Mouse (Mus musculus) layer of hippocampus, adult 18-20 months (tissue): Measurements from ENCODE around the gene Slc25a39. TPM values are rescaled to one million over a fixed set of nuclear protein-coding genes. Genes with fewer than 3 reads are reported as not detected.
A peak's percentile ranks its signal among the peaks of the same experiment; 100 is the strongest.
"Not testable (repeated sequence)": the region's sequence is repeated elsewhere in the genome, so short reads cannot be mapped to it uniquely, and the experiment has no call there.

ENCODE experiments used
- DNase-seq, 2 experiments: peaks; one replicate each; pipeline ENCODE4 v3.0.0; 2022; ENCODE audit warnings: low spot score in 2 of 2
- total RNA-seq, 2 experiments: library from RNA; stranded (reverse); gene quantifications; 2 replicates each; pipeline ENCODE4 v1.2.3; 2021

The Slc25a39 gene
- total RNA-seq, 2 experiments from 2014 or later, result 62.9 to 64.5 TPM

DNA sequence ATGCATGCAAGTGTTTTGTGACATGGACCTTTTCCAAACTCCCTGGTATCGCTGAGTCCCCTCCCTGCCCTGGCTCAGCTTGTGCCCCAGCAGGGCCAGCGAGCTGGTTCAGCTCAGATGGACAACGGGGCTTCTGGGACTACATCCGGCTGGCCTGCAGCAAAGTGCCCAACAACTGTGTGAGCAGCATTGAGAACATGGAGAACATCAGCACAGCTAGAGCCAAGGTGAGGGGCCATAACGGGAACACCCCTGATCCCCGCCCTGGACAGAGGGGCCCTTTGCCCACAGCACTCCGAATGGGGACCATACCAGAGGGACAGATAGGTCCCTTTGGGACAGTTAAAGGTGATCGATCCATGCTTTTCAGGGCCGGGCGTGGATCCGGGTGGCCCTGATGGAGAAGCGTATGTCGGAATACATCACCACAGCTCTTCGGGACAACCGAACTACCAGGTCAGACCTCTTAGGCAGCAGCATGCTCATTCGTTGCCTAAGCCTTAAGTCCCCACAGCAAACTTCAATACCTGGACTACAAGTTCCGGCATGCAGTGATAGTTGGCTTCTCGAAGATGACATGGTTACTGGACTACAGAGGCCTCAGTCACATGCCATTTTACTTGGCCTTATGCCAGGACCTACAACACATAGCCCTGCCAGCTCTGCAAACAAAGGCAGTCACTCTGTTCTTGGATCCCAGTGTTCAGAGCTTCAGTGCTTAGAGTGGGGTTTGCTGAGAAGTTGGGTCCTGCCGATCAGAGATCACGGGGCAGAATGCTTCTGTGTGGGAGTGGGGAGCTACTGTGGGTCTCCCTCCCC is 9.5 kb downstream of the Slc25a39 start:
- DNase-seq, result peak in 1 of 2 experiments; percentile 73

- peak in 1 of 2 experiments; percentile 44 for DNase-seq
Observed at GRCm38 (mm10) chr11:102396671-102397141, 11.0 kb downstream of the Slc25a39 start.

GRCm38 (mm10) chr11:102396263-102396662 is 11.5 kb downstream of the Slc25a39 start:
- no peak for DNase-seq

GRCm38 (mm10) chr11:102395250-102395649 is 12.5 kb downstream of the Slc25a39 start:
- DNase-seq, result peak in 1 of 2 experiments; percentile 21

DNA sequence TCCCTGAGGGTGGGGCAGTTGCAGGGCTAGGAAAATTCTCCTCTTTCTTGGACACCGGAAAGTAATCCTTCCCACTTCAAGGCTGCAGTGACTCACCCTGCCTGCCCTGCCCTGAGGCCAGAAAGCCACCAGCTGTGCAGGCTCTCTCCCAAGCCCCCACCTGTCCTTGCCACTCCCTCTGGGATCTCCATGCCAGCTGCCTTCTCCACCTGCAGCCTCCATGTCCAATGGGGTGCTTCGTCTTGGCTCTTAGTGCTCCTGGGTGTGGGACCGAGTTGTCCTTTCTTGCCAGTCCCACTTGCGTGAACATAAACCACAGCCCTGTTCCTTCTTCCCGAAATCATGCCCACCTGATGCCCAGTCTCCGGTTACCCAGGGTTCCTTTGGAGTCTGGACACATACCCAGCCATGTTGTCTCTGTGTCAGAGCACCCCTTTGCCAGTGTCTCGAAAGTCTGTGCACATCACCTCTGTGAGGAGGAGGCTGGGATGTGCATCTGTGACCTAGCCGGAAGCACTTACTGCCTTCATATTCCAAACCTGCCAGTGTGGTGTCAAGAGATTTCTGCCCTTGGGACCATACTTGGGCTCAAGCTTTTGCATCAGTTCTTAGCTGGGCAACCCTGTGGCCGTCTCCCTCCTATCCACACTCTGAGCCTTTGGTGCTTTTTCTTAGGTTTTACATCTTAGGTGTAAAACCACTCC is 13.2 kb downstream of the Slc25a39 start:
- no peak for DNase-seq

DNA sequence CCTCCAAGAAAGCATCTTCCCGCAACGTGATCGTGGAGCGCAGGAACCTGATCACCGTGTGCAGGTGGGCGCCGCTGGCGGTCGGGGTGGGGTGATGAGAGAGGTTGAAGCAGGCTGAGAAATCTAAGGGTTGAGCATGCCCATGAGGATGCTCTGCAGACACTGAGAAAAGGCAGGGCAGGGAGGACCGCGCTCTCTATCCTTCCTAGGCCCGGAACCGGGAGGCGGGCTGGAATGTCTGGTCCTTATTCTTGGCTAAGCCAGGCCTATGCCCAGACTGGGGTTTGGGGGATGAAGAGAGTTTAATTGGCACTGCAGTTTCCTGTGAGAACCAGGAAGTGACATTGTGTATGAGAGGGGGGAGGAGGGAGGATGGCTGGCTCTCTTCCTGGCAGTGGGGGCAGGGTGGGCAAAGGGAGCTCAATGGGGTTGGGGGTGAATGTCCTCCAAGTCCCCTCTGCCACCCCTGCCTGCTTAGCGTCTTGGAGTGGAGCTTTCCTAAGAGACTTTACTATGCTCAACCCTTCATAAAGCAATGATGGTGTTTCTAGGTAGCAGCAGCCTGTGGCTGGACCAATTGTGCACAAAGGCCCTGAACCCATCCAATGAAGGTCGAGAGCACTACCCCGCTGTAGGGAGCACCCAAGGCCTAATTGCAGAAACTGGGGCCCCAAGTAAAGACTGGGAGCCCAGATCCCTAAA is 13.9 kb downstream of the Slc25a39 start:
- peak in 1 of 2 experiments; percentile 64 for DNase-seq

DNA sequence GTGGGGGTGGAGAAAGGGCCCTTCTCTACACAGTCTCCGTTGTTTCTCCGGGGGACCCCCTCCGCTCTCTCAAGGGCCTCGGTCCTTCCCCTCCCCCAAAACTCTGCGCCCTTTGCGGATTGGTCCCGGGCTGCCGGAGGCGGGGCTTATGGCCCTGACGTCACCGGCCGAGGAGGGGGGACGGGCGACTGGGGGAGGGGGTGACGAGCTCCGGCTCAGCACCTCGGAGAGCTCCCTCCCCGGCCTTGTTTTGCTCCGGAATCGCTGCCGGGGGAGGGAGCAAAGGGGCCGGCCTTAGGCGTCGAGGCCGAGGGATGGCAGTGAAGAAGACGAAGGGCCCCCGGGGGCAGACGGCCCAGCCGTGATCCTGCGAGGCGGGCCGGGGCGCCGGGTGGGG is 14.5 kb downstream of the Slc25a39 start, which contains the start of gene Rundc3a:
Gene Rundc3a (plus strand): TSS at position 166 of the 397 bp plus-strand sequence.
- peak; percentile 95 to 97 for DNase-seq

GRCm38 (mm10) chr11:102392441-102393237 is 15.1 kb downstream of the Slc25a39 start:
- DNase-seq, result no peak

GRCm38 (mm10) chr11:102389436-102389835 is 18.3 kb downstream of the Slc25a39 start:
- not testable (repeated sequence) for DNase-seq

GRCm38 (mm10) chr11:102386121-102386520 is 21.6 kb downstream of the Slc25a39 start:
- no peak for DNase-seq

DNA sequence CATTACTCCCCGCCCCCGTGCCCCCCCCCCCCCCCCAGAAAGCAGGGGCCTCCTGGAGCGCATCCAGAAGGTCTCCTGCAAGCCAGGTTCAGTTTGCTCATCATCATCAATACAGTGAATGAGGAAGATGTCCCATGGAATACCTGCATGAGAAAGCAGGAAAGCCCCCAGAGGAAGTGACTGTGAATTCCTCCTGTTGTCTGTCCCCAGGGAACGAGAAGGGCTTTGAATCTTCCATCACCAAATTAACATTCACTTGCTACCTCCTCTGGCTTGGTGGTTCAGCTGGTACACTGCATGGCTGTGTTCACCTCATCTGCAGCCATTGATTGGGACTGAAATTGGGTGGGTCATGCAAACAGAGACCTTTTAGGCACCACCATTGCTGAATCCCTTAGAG is 22.7 kb downstream of the Slc25a39 start:
- DNase-seq, result no peak

- peak in 1 of 2 experiments; percentile 59 for DNase-seq
Observed at GRCm38 (mm10) chr11:102384418-102384817, 23.3 kb downstream of the Slc25a39 start.

DNA sequence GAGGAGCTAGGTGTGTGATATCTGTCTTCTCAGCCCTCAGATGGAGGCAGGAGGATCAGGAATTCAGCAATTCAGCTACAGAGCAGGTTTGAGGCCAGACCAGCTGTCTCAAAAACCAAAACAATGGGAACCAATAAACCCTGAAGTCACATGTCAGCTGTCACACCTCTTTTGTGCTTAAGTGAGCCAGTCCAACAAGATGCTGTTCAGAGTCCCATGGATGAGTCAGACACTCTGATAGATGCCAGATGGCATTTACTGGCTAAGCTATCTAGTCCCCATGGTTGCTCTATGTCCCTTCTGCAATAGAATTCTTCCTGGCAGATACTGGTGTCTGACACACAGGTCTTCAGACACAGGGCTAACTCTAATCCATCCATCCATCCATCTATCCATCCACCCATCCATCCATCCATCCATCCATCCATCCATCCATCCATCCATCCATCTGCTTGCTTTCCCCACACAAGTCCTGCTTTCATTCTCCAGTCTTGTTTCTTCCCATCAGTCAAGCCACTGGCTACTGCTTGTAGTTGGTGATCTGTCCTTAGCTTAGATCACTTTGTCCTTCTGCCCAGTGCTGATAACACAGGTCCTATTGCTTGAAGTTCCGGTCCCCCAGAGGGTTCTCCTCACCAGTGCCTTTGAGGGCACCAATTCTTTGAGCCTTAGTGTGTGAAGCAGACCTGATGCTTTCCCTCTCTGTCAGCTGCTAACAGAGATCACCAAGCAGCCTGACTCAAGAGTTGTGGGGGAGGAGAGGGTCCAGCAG is 24.2 kb downstream of the Slc25a39 start:
- DNase-seq, result peak in 1 of 2 experiments; percentile 44

- no peak for DNase-seq
Observed at GRCm38 (mm10) chr11:102382794-102383193, 25.0 kb downstream of the Slc25a39 start.

DNA sequence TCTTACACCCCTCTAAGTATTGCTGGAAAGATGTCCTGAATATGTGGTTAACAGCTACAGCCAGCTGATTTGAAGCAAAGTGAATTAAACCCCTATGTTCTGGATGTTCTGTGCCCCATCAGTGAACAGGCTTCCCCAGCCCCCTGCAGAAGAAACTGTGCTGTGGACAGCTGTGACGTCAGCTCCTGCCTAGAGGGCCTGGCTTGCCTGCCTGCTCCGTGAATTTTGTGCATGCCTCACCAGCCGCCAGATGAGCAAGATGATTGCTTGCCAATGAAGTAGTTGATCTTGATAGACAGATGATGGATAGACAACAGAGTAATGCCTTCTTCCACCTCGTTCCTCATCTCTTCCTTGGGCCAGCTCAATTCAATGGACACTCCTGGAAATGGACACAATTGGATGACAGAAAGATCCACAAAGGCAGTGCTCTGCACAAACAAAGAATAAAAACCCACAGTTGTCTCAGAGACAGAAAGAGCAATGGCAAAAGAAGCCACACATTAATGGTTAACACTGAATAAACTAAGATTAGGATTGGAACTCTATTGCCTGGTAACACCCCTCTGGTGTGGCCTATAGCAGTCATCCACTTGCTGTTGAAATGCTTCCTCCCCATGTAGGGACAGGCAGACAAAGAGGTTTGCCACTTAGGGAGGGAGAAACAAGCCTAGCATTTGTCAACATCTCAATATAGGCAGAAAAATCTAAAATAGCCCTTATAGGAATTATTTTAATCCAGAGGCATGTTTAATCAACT is 26.2 kb downstream of the Slc25a39 start:
- no peak for DNase-seq

DNA sequence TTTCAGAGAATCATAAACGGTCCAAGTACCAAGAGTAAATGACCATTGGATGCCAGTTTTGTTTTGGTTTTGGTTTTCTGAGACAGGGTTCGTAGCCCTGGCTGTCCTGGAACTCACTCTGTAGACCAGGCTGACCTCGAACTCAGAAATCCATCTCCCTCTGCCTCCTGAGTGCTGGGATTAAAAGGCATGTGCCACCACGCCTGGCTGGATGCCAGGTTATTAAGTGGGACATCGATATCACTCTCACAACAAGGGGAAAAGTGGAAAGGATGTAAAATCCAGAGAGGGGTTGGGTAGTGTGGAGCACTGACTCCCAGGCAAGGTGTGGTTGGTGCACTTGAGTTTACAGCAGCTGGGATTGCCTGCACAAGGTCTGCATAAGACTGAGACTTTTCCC is 27.7 kb downstream of the Slc25a39 start:
- no peak for DNase-seq

DNA sequence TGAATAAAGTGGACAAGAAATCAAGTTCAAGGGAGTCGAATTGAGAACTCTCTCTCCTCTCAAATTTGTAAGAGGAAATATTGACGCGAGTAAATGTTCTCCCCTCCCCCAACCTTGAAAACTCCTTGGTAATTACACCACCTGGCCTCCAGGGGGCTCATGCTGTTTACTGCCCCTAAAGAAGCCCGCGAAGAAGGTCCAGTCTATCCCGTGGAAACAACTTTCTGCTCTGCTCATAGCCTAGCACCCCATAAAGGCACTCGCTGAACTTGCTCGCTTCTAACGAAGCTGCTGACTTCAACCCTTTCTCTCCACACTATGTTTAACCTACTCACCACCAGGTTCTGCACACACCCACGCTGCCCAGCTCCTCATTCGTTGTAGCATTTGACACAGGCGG is 30.6 kb downstream of the Slc25a39 start:
- no peak for DNase-seq

DNA sequence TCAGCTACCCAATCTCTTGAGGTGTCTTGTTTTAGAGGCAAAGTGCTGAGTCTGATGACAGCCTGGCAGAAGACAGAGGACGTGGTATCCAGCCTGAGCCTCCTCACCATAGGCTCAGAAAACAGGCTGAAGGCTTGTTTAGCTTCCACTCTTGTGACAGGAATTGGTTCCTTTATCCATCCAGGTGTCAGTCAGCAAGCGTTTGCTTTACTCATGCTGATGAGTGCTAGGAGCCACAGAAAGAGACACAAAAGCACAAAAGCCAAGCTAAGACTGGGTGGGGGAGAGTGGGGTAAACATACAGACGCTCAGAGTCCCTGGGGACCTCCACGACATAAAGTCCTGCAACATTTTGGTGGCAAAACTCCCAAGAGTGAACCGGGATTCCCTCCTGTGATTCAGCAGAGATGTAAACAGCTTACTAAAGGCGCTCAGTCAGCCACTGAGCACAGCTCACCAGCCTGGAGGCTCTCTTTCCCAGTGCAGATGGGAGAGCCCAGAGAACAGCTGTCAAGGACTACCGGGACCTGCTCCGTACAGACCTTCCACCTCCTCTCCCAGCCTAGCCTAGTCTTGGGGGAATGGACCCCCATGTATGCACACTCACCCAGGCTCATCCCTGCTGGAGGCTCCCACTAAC is 31.4 kb downstream of the Slc25a39 start:
- no peak for DNase-seq
